Mouse (Mus musculus): ENCODE measurements around the gene Ttll4. TPM values are rescaled to one million over a fixed set of nuclear protein-coding genes. Genes with fewer than 3 reads are reported as not detected.

Gene Ttll4
- polyA plus RNA-seq, 1 experiment, result 51.4 TPM

DNA sequence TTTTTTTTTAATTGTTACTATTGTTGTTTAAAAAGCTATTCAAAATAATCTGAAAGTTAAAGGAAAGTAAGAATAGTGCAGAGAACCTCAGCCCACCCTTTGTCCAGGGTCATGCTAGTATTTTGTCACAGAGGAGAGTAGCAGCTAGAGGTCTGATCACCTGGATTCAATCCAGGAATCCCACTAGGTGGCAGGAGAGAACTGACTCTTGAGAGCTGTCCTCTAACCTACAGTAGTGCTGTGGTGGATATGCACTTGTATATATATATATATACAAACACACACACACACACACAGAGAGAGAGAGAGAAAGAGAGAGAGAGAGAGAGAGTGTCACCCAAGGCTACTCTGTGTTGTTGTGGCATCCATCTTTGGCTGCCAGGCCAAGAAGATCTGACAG is 17.6 kb upstream of the Ttll4 start:
- no peaks in the 10 kb centered on the region for H3K4me1 ChIP-seq (replicated peaks; ENCODE audit: control insufficient read depth, insufficient read depth, low read length)
- TF ChIP-seq POLR2A (IDR thresholded peaks at IDR 0.05; ENCODE audit: control insufficient read depth, extremely low read depth, insufficient read depth, low read length, poor library complexity) (no peak), CTCF (IDR thresholded peaks at IDR 0.05; ENCODE audit: borderline replicate concordance, control insufficient read depth, extremely low read depth, insufficient read depth, low read length, poor library complexity) (no peak)
- no peaks in the 10 kb centered on the region for H3K27me3 ChIP-seq (ENCODE audit: control insufficient read depth, insufficient read depth, low read length)
- DNase-seq, result peak; percentile 13
- H3K27ac ChIP-seq (ENCODE audit: control insufficient read depth, insufficient read depth, low read length), result no peak overlapping the region
- no peak overlapping the region for H3K4me3 ChIP-seq (ENCODE audit: control insufficient read depth, insufficient read depth, low read length)
- no peaks in the 10 kb centered on the region for H3K36me3 ChIP-seq (ENCODE audit: control insufficient read depth, insufficient read depth, low read length)

DNA sequence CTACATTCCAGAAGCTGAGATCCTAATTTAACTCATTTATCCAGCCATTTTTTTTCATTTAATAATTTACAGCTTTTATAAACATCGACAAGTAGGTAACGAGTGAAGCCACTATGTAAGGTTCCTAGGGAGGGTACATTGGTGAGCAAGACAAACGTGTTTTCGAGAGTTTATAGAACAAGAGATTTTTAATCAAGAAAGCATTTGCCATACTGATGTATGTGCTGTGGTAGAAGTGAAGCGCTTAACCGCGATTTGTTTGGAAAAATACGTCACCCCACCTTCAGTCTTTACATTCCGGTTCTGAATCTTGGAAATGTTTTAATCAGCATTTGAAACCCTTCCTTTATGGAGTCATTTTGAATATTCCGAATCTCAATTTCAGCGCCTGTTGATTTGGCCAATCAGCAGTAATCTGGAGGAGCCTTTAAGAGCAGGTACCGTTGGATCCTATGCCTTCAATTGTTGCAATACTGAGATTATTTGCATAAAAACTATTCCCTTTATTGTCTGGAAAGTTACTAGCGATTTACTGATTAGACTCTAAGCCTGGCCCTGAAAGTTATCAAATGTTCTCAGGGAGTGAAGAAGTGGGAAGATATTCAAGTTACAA is 814 bp downstream of the Ttll4 start:
- no peak for DNase-seq
- 9% methylated on average over 13 of the region's 13 CpGs for WGBS
- Histone ChIP-seq H3K27ac (ENCODE audit: control insufficient read depth, insufficient read depth, low read length) (no peak overlapping the region), H3K4me3 (ENCODE audit: control insufficient read depth, insufficient read depth, low read length) (peak overlapping the region; percentile 94), H3K4me1 (replicated peaks; ENCODE audit: control insufficient read depth, insufficient read depth, low read length) (peaks cover 8% of the 10 kb centered on the region), H3K27me3 (ENCODE audit: control insufficient read depth, insufficient read depth, low read length) (no peaks in the 10 kb centered on the region), H3K36me3 (ENCODE audit: control insufficient read depth, insufficient read depth, low read length) (no peaks in the 10 kb centered on the region)
- TF ChIP-seq CTCF (IDR thresholded peaks at IDR 0.05; ENCODE audit: borderline replicate concordance, control insufficient read depth, extremely low read depth, insufficient read depth, low read length, poor library complexity) (no peak), POLR2A (IDR thresholded peaks at IDR 0.05; ENCODE audit: control insufficient read depth, extremely low read depth, insufficient read depth, low read length, poor library complexity) (no peak)

DNA sequence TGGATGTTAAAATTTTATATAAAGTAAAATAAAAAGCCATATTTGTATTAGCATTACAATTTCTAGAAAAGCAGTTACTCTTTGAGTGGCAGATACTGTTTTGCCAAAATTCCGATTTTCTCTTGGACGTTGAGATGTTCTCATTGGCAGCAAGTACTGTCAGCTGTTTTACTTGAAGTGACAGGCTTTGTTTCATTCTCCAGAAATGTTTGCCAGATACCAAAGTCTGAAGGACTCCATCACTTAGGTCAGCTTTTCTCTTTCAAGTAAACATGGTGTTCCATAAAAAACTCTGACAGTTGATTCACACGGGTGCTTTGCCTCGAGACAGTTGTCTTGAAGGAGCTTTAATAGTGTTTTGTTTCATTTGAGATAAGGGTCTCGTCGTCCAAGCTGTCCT is 3.6 kb downstream of the Ttll4 start:
- Histone ChIP-seq H3K4me1 (replicated peaks; ENCODE audit: control insufficient read depth, insufficient read depth, low read length) (peaks cover 8% of the 10 kb centered on the region), H3K27me3 (ENCODE audit: control insufficient read depth, insufficient read depth, low read length) (no peaks in the 10 kb centered on the region), H3K36me3 (ENCODE audit: control insufficient read depth, insufficient read depth, low read length) (no peaks in the 10 kb centered on the region), H3K4me3 (ENCODE audit: control insufficient read depth, insufficient read depth, low read length) (no peak overlapping the region), H3K27ac (ENCODE audit: control insufficient read depth, insufficient read depth, low read length) (no peak overlapping the region)
- DNase-seq, result no peak
- WGBS, result 89% methylated on average over 6 of the region's 6 CpGs
- no peak for TF ChIP-seq POLR2A (IDR thresholded peaks at IDR 0.05; ENCODE audit: control insufficient read depth, extremely low read depth, insufficient read depth, low read length, poor library complexity)
- no peak for TF ChIP-seq CTCF (IDR thresholded peaks at IDR 0.05; ENCODE audit: borderline replicate concordance, control insufficient read depth, extremely low read depth, insufficient read depth, low read length, poor library complexity)

DNA sequence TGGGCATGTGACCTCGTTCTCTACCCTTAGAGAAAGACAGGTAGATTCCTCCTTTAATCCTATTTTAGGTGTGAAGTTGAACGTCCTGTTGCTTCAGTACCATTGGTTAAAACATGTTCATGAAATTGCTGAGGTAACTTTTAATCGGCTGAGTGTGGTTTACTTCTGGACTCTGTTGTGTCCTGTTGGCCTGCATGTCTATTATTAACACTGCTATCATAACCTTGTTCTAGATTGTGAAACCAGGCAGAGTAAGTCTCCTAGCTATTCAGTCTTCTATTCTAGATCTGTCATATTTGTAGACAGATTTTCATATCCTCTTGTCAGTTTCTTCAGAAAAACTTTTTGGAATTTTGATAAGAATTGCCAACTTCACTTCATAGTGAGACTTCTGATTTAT is 6.8 kb downstream of the Ttll4 start:
- TF ChIP-seq CTCF (IDR thresholded peaks at IDR 0.05; ENCODE audit: borderline replicate concordance, control insufficient read depth, extremely low read depth, insufficient read depth, low read length, poor library complexity), result no peak
- TF ChIP-seq POLR2A (IDR thresholded peaks at IDR 0.05; ENCODE audit: control insufficient read depth, extremely low read depth, insufficient read depth, low read length, poor library complexity), result no peak

DNA sequence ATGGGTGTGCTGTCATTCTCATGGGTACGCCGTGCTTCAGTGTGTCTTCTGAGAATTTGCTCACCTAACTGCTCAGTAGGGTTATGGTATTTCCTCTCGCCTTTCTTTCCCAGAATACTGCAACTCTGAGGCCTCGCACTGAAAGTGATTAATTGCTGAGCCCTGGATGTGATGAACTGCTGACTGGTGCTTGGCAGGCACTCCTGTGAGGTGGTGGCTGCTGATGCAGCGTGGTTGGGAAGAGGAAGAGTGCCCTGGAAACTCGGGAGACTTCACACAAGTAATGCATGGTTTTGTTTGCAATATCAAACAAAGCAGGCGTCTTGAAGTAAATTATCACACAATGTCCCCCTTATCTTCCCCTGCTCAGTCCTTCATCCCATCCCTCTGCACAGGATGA is 11.2 kb downstream of the Ttll4 start:
- Histone ChIP-seq H3K4me1 (replicated peaks; ENCODE audit: control insufficient read depth, insufficient read depth, low read length) (no peaks in the 10 kb centered on the region), H3K27ac (ENCODE audit: control insufficient read depth, insufficient read depth, low read length) (no peak overlapping the region), H3K36me3 (ENCODE audit: control insufficient read depth, insufficient read depth, low read length) (no peaks in the 10 kb centered on the region), H3K4me3 (ENCODE audit: control insufficient read depth, insufficient read depth, low read length) (no peak overlapping the region), H3K27me3 (ENCODE audit: control insufficient read depth, insufficient read depth, low read length) (no peaks in the 10 kb centered on the region)
- WGBS, result 86% methylated on average over 7 of the region's 7 CpGs
- TF ChIP-seq POLR2A (IDR thresholded peaks at IDR 0.05; ENCODE audit: control insufficient read depth, extremely low read depth, insufficient read depth, low read length, poor library complexity) (no peak), CTCF (IDR thresholded peaks at IDR 0.05; ENCODE audit: borderline replicate concordance, control insufficient read depth, extremely low read depth, insufficient read depth, low read length, poor library complexity) (no peak)
- no peak for DNase-seq

More for the DNA sequence above, 6.8 kb downstream of the Ttll4 start:
- H3K27ac ChIP-seq (ENCODE audit: control insufficient read depth, insufficient read depth, low read length), result no peak overlapping the region
- H3K36me3 ChIP-seq (ENCODE audit: control insufficient read depth, insufficient read depth, low read length), result no peaks in the 10 kb centered on the region
- 91% methylated on average over 3 of the region's 3 CpGs for WGBS
- no peak for DNase-seq
- H3K27me3 ChIP-seq (ENCODE audit: control insufficient read depth, insufficient read depth, low read length), result no peaks in the 10 kb centered on the region
- H3K4me3 ChIP-seq (ENCODE audit: control insufficient read depth, insufficient read depth, low read length), result no peak overlapping the region
- peaks cover 8% of the 10 kb centered on the region for H3K4me1 ChIP-seq (replicated peaks; ENCODE audit: control insufficient read depth, insufficient read depth, low read length)

DNA sequence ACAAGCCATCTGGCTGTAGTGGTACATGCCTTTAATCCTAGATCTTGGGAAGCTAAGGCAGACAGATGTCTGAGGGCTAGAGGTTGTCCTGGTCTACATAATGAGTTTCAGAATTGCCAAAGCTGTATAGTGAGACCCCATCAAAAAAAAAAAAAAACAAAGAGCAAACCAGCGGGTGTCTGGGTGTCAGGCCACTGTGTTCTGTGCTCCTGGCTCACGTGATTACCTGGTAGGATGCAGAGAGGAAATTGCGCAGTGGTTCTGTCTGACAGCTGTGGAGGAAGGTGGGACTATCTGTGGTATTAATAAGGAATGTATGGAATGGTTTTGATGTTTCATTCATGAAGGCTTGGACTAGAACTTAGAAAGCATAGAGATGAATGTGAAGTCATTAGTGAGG is 15.3 kb downstream of the Ttll4 start:
- 97% methylated on average over 3 of the region's 3 CpGs for WGBS

DNA sequence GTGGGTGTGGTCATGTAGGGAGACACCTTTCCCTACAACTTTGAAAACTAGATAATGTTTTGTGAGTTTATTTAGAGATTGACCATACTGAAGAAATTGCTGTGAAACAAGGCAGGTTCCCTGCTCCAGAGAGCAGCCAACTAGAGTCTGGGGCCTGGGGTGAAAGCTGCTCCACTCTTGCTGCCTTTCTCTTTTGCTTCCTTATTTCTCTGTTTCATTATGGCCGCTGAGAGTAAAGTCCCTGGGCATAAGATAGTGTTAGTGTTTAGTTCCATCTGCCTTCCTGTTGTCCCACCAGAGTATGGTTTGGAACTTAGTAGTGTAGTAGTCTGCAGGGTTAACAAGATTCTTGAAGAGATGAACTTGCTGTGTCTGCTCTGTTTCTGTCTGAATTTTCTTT is 16.3 kb downstream of the Ttll4 start:
- no peaks in the 10 kb centered on the region for H3K27me3 ChIP-seq (ENCODE audit: control insufficient read depth, insufficient read depth, low read length)
- no peak for DNase-seq
- H3K36me3 ChIP-seq (ENCODE audit: control insufficient read depth, insufficient read depth, low read length), result peaks cover 17% of the 10 kb centered on the region; the same call in 1 of the 2 replicates
- no peak overlapping the region for H3K27ac ChIP-seq (ENCODE audit: control insufficient read depth, insufficient read depth, low read length)
- H3K4me1 ChIP-seq (replicated peaks; ENCODE audit: control insufficient read depth, insufficient read depth, low read length), result no peaks in the 10 kb centered on the region
- no peak overlapping the region for H3K4me3 ChIP-seq (ENCODE audit: control insufficient read depth, insufficient read depth, low read length)
- WGBS, result 59% methylated on average over 1 of the region's 1 CpGs
- TF ChIP-seq CTCF (IDR thresholded peaks at IDR 0.05; ENCODE audit: borderline replicate concordance, control insufficient read depth, extremely low read depth, insufficient read depth, low read length, poor library complexity) (no peak), POLR2A (IDR thresholded peaks at IDR 0.05; ENCODE audit: control insufficient read depth, extremely low read depth, insufficient read depth, low read length, poor library complexity) (no peak)

More for the DNA sequence above, 15.3 kb downstream of the Ttll4 start:
- no peak for TF ChIP-seq POLR2A (IDR thresholded peaks at IDR 0.05; ENCODE audit: control insufficient read depth, extremely low read depth, insufficient read depth, low read length, poor library complexity)
- no peak for TF ChIP-seq CTCF (IDR thresholded peaks at IDR 0.05; ENCODE audit: borderline replicate concordance, control insufficient read depth, extremely low read depth, insufficient read depth, low read length, poor library complexity)
- no peak overlapping the region for H3K27ac ChIP-seq (ENCODE audit: control insufficient read depth, insufficient read depth, low read length)
- no peak overlapping the region for H3K4me3 ChIP-seq (ENCODE audit: control insufficient read depth, insufficient read depth, low read length)
- H3K36me3 ChIP-seq (ENCODE audit: control insufficient read depth, insufficient read depth, low read length), result peaks cover 16% of the 10 kb centered on the region; the same call in 1 of the 2 replicates
- DNase-seq, result no peak
- H3K4me1 ChIP-seq (replicated peaks; ENCODE audit: control insufficient read depth, insufficient read depth, low read length), result no peaks in the 10 kb centered on the region
- H3K27me3 ChIP-seq (ENCODE audit: control insufficient read depth, insufficient read depth, low read length), result no peaks in the 10 kb centered on the region

All from thymus, adult 2 months (tissue).